Mouse (Mus musculus): Measurements from ENCODE around the gene Itpr2. TPM values are rescaled to one million over a fixed set of nuclear protein-coding genes. Genes with fewer than 3 reads are reported as not detected.

Gene Itpr2
- total RNA-seq, 2 experiments from 2014 or later = 8.6 to 10.1 TPM

DNA sequence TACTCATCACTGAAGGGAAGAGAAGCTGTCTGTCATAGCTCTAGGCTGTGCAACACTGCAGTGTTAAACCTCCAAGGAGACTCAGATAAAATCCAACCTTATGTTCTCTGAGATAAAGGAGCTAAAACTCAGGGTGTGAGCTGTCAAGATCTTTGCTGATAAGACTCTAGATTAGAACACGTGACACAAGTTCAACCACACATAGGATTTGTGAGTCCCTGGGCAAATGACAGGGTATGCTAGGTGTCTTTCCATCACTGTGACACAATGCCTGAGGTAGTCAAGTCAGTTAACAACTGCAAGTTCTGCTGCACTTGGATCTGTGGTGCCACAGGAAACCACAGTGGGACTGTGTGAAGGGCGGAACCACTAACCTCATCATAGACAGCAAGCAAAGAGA lies 67.8 kb downstream of the Itpr2 start:
- ATAC-seq (replicated peaks; ENCODE audit: low FRiP score, low TSS enrichment, poor library complexity, severe bottlenecking) = no peak

- no peak for ATAC-seq (replicated peaks; ENCODE audit: low FRiP score, low TSS enrichment, poor library complexity, severe bottlenecking)
Observed at GRCm38 (mm10) chr6:146432218-146432865, 69.7 kb downstream of the Itpr2 start.

- ATAC-seq (replicated peaks; ENCODE audit: low FRiP score, low TSS enrichment, poor library complexity, severe bottlenecking) = no peak
Observed at GRCm38 (mm10) chr6:146431777-146432176, 70.2 kb downstream of the Itpr2 start.

DNA sequence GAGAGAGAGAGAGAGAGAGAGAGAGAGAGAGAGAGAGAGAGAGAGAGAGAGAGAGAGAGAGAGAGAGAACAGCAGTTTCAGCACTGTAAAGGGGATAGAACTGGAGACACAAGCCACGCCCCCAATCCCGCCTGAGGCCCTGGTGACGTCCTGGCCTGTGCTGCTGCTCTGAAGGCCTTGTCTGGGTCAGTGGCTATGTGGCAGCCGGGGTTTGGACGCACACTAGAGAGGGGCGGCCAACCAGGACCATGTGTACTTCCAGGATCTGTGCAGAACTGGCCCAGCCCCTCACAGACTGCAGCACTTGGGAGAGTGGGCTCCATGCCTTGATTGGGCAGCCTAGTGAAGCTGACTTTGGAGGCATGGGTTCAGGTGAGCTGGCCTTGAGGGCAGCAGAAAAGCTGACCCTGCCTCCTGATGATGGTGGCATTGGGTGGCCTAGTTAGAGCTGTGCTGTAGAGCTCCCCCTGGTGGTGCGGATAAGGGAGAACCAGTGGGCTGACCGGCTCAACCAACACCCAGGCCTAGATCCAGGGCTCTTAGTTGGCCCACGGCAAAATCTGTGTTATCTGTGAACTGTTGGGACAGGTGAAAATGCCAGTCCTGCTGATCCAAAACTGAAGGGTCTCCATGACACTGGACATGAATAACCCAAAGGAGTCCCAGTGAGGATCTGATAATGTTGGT lies 72.2 kb downstream of the Itpr2 start:
- peak; percentile 84 for ATAC-seq (replicated peaks; ENCODE audit: low FRiP score, low TSS enrichment, poor library complexity, severe bottlenecking)

- ATAC-seq (replicated peaks; ENCODE audit: low FRiP score, low TSS enrichment, poor library complexity, severe bottlenecking) = no peak
Observed at GRCm38 (mm10) chr6:146424778-146425177, 77.2 kb downstream of the Itpr2 start.

DNA sequence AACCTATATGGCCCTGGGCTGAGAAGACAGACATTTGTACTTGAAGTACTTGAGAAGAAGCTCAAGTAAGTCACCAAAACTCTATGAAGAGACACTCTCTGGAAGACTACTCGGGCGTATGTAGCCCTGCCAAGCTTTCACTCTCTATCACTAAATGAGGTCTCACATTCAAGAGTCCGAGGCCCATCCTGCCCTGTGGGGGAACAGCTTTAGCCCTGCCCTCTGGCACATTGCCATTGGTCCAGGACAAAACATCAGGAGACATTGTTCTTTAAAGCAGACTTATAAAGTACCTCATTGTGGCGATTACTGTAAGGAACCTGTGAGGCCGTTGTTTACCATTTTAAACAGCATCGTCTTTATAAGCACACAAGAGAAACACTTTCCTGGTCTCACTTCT lies 77.7 kb downstream of the Itpr2 start:
- ATAC-seq (replicated peaks; ENCODE audit: low FRiP score, low TSS enrichment, poor library complexity, severe bottlenecking) = no peak

- ATAC-seq (replicated peaks; ENCODE audit: low FRiP score, low TSS enrichment, poor library complexity, severe bottlenecking) = no peak
Observed at GRCm38 (mm10) chr6:146420718-146421117, 81.3 kb downstream of the Itpr2 start.

GRCm38 (mm10) chr6:146416461-146416860 lies 85.6 kb downstream of the Itpr2 start:
- no peak for ATAC-seq (replicated peaks; ENCODE audit: low FRiP score, low TSS enrichment, poor library complexity, severe bottlenecking)

DNA sequence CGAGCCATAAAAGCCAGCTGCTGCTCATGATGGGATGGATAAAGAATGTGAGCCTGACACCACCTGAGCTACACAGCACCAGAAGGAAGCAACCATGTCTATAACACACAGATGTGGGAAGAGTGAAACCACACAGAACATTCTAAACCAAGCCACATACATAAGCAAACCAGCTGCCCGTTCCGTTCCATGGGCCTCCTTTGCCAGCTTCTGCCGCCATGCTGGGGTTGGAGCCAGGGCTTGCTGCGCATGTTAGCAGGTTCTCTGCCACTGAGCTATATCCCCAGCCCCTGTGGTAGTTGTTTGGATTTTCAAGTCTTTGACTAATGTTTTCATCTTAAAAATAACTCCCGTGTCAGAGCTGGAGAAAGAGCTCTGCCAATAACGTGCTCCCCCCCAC lies 87.9 kb downstream of the Itpr2 start:
- no peak for ATAC-seq (replicated peaks; ENCODE audit: low FRiP score, low TSS enrichment, poor library complexity, severe bottlenecking)

DNA sequence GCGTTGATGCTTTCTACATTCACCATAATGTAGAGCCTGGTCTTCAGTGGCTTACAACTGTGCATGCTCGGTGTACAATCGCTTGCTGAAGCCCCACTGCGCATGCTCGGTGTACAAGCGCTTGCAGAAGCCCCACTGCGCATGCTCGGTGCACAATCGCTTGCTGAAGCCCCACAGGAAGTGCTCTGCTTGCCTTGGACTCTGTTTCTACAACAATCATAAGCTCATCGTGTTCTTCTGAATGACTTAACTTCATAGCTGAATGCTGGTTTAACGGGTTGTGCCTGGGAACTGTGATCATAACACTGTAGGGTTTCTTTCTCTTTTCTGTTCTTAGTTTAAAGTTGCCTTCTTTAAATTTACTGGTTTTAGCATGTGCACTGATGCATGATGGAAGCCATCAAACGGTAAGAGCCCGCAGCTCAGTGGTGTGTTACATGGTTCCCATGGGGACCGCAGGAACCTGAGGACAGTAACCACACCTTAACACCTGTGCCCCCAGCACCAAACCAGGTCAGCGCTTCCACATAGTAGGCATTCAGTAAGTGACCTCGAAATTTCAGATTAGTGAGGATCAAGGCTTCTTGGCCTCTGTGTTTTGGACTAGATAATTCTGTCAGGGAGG lies 90.5 kb downstream of the Itpr2 start:
- ATAC-seq (replicated peaks; ENCODE audit: low FRiP score, low TSS enrichment, poor library complexity, severe bottlenecking) = no peak

GRCm38 (mm10) chr6:146410427-146410810 lies 91.6 kb downstream of the Itpr2 start:
- ATAC-seq (replicated peaks; ENCODE audit: low FRiP score, low TSS enrichment, poor library complexity, severe bottlenecking) = no peak

GRCm38 (mm10) chr6:146409692-146410426 lies 92.2 kb downstream of the Itpr2 start:
- peak; percentile 92 for ATAC-seq (replicated peaks; ENCODE audit: low FRiP score, low TSS enrichment, poor library complexity, severe bottlenecking)

- ATAC-seq (replicated peaks; ENCODE audit: low FRiP score, low TSS enrichment, poor library complexity, severe bottlenecking) = no peak
Observed at GRCm38 (mm10) chr6:146405380-146405779, 96.6 kb downstream of the Itpr2 start.

GRCm38 (mm10) chr6:146404876-146405275 lies 97.1 kb downstream of the Itpr2 start:
- no peak for ATAC-seq (replicated peaks; ENCODE audit: low FRiP score, low TSS enrichment, poor library complexity, severe bottlenecking)

DNA sequence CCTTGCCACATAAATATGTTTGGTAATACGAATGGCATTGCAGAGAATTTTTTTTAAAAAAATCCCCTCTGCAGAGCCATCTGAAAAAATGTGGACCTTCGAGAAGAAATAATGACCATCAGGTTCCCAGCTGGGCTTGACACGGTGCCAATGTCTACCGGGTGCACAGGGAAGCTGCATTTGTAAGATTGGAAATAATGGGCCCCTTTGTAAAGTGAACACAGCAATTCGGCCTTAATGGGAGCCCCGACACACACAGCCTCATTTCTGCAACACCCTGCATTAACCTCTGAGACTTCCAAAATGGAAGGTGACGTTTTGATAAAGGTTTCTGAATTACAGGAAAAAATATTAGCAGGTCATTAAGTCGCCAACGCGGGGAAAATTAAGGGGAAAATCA lies 97.9 kb downstream of the Itpr2 start:
- no peak for ATAC-seq (replicated peaks; ENCODE audit: low FRiP score, low TSS enrichment, poor library complexity, severe bottlenecking)

DNA sequence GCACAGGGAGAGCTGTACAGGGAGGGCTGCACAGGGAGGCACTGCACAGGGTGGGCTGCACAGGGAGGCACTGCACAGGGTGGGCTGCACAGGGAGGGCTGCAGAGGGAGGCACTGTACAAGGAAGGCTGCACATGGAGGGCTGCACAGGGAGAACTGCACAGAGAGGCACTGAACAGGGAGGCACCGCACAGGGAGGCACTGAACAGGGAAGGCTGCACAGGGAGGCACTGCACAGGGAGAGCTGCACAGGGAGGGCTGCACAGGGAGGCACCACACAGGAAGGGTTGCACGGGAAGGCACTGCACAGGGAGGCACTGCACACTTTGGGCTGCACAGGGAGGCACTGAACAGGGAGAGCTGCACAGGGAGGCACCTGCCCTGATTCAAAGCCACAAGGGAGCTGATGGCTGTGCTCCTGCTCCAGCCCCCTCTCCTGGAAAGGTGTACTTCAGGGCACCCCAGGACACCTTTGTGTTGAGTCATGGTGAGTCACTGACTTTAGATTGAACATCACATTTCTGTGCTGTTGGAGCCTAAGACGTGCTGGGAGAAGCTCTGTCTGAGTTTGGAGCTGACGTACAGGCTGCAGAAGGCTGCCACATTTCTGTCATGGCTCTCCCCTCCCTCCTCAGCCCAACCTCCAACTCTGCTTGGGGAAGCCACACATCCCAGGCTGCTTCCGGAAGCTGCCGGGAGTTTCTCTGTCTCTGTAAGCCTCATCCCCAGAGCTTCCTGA lies 98.9 kb downstream of the Itpr2 start:
- peak; percentile 25; the same call in 1 of the 2 replicates for ATAC-seq (replicated peaks; ENCODE audit: low FRiP score, low TSS enrichment, poor library complexity, severe bottlenecking)

GRCm38 (mm10) chr6:146397803-146398202 lies 104.2 kb downstream of the Itpr2 start:
- ATAC-seq (replicated peaks; ENCODE audit: low FRiP score, low TSS enrichment, poor library complexity, severe bottlenecking) = no peak

- no peak for ATAC-seq (replicated peaks; ENCODE audit: low FRiP score, low TSS enrichment, poor library complexity, severe bottlenecking)
Observed at GRCm38 (mm10) chr6:146396253-146396652, 105.8 kb downstream of the Itpr2 start.

- ATAC-seq (replicated peaks; ENCODE audit: low FRiP score, low TSS enrichment, poor library complexity, severe bottlenecking) = no peak
Observed at GRCm38 (mm10) chr6:146395616-146396015, 106.4 kb downstream of the Itpr2 start.

DNA sequence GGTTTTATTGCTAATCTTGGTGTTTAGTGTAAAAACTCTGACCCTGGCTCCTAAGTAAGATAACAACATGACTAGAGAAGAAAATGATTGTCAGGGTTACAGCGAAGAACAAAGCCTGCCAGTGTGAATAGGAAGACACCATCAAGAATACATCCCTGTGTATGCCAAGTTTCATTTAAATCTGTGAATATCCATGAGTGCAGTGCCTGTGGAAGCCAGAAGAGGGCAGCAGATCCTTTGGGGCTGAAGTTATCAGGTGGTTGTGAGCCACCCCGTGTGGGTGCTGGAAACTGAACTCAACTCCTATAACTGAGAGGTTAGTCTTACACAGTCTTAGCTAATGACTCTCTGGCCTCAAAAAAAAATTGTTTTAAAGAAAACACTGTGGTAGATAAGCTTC lies 109.8 kb downstream of the Itpr2 start:
- ATAC-seq (replicated peaks; ENCODE audit: low FRiP score, low TSS enrichment, poor library complexity, severe bottlenecking) = no peak
